Mouse (Mus musculus) limb, embryonic 11.5 days (tissue): ENCODE results near the gene Olfr981. TPM values are rescaled to one million over a fixed set of nuclear protein-coding genes. Genes with fewer than 3 reads are reported as not detected.
"Not testable (repeated sequence)": the region's sequence is repeated elsewhere in the genome, so short reads cannot be mapped to it uniquely, and the experiment has no call there.

Source experiments
- ATAC-seq: fragments of 200-750 bp; cut with Nextera tagmentation; 2 replicates; pipeline ENCODE4 v1.8.0; 2017; ENCODE audit warnings: low read depth; ENCODE audit not compliant: insufficient number of reproducible peaks, low FRiP score, low TSS enrichment
- DNase-seq: peaks from one replicate; pipeline ENCODE4 v3.0.0-alpha.2; 2015; ENCODE audit warnings: low spot score
- H3K27ac ChIP-seq: fragments of 300-500 bp; sonication (generic); replicated peaks from 2 replicates; pipeline ENCODE4 v1.5.1; 2014; ENCODE audit warnings: low read depth, mild to moderate bottlenecking, low read length
- H3K27me3 ChIP-seq: fragments of 300-500 bp; sonication (generic); 2 replicates; pipeline ENCODE4 v1.6.1; 2014; ENCODE audit warnings: mild to moderate bottlenecking, low read length, mixed read lengths; ENCODE audit not compliant: control insufficient read depth, insufficient read depth
- H3K36me3 ChIP-seq: fragments of 300-500 bp; sonication (generic); 2 replicates; pipeline ENCODE4 v1.6.1; 2014; ENCODE audit warnings: mild to moderate bottlenecking, low read length, moderate library complexity, mixed read lengths; ENCODE audit not compliant: control insufficient read depth, insufficient read depth
- H3K4me1 ChIP-seq: fragments of 300-500 bp; sonication (generic); 2 replicates; pipeline ENCODE4 v1.6.1; 2014; ENCODE audit warnings: low read length, mixed read lengths; ENCODE audit not compliant: control insufficient read depth, insufficient read depth
- H3K4me2 ChIP-seq: fragments of 300-500 bp; sonication (generic); 2 replicates; pipeline ENCODE4 v1.6.1; 2014; ENCODE audit warnings: low read depth, mild to moderate bottlenecking, moderate library complexity; ENCODE audit not compliant: severe bottlenecking
- H3K4me3 ChIP-seq: fragments of 300-500 bp; sonication (generic); 2 replicates; pipeline ENCODE4 v1.5.1; 2014; ENCODE audit warnings: low read depth, low read length
- H3K9ac ChIP-seq: fragments of 300-500 bp; sonication (generic); 2 replicates; pipeline ENCODE4 v1.6.1; 2014; ENCODE audit warnings: mild to moderate bottlenecking, low read length
- H3K9me3 ChIP-seq: fragments of 300-500 bp; sonication (generic); 2 replicates; pipeline ENCODE4 v1.6.1; 2016; ENCODE audit warnings: low read length; ENCODE audit not compliant: control insufficient read depth
- WGBS: fragments of 180-500 bp; shearing (Covaris S2); extraction: QIAGEN DNeasy Blood & Tissue Kit; methylation state at CpG from one replicate; pipeline ENCODE4 v1.1.7; 2014; 5-methylcytosine and 5-hydroxymethylcytosine counted together
- polyA plus RNA-seq: library from polyadenylated mRNA; unstranded; fragments of >200 nt; fragmentation: Nextera tagmentation; extraction: Ambion mirVana; gene quantifications from 2 replicates; pipeline ENCODE4 v1.2.1, GENCODE M21; 2014

Olfr981 gene
- not detected in 2 replicates for polyA plus RNA-seq

DNA sequence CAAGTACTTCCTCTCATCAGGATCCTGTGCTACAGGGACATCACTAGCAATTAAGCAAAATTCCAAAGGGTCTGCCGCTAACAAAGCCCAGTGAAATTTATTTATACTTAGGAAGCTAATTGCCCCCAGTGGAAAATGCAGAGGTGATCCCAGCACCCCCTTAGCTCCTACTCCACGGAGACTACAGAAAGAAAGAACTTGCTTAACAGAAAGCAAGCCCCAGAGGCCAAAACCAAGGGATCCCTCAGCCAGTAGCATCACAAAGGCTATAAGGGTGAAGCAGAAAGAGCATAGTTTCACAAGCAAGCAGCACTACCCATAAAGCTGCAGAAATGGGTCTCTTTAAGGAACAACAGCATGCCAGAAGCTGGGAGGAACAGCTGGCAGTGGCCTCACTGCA, at the start of gene Olfr981:
TSS of gene Olfr981 (plus strand) at position 301 of the 400 bp plus-strand sequence.
- no peaks in the 10 kb centered on the region for H3K27me3 ChIP-seq
- no peak for ATAC-seq
- no peak for DNase-seq
- no peak within 1 kb of the TSS for H3K9ac ChIP-seq
- no peaks in the 10 kb centered on the region for H3K9me3 ChIP-seq
- H3K36me3 ChIP-seq, result no peaks in the 10 kb centered on the region
- H3K4me3 ChIP-seq, result no peak within 1 kb of the TSS
- H3K4me1 ChIP-seq, result no peaks in the 10 kb centered on the region
- H3K27ac ChIP-seq, result no peak within 1 kb of the TSS
- H3K4me2 ChIP-seq, result no peak within 1 kb of the TSS
- WGBS, result 61% methylated on average over 2 of the region's 2 CpGs

DNA sequence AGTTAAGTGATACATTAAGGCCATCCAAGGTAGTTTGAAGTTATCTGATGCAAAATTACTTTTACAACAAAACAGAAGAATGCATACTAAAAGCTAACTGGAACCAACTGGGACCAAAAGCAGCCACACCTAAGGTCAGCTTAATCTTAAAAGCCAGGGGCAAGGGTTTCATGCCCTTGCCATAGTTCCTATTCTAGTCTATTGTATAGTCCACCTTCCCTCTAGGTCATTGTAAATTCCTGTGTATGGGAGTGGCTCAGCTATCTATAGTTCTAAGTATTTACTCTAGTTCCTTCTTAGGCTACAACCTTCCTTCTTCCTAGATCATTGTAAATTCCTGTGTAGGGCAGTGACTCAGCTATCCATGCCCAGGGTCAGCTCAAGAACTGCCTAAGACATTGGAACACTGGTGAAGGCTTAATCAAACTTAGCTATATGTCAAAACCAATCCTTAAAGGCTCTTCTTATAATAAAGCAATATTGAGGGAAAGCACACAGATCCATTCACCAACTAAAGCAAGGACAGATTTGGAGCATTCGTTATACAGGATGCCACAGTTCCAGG, 44.6 kb upstream of the Olfr981 start:
- not testable (repeated sequence) for H3K4me3 ChIP-seq, H3K27me3 ChIP-seq, H3K4me2 ChIP-seq, H3K36me3 ChIP-seq, ATAC-seq, H3K4me1 ChIP-seq, H3K9me3 ChIP-seq, H3K27ac ChIP-seq, H3K9ac ChIP-seq, DNase-seq
- 95% methylated on average over 1 of the region's 1 CpGs for WGBS

DNA sequence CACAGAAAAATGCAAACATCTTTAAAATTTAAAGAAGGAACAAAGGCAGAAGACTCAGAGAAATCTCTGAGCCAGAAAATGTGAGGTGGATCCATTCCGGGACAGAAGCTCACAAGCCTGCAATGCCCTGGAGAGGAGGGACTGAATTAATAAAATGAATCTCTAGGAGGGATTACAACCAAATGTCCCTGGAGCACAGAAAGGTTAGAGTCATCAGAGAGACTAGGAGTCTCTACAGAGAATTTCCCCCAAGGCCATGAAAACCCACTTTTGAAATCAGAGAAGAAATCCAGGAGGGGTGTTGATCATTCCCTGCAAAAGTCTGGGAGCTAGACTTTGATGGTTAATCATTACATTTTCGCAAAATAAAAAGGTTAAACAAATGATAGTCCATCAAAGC, 29.5 kb upstream of the Olfr981 start, which contains the start of gene Olfr978:
TSS of gene Olfr978 (plus strand) at position 301 of the 400 bp plus-strand sequence.
- Histone ChIP-seq H3K4me3 (no peak within 1 kb of the TSS), H3K9me3 (no peaks in the 10 kb centered on the region), H3K4me2 (no peak within 1 kb of the TSS), H3K4me1 (no peaks in the 10 kb centered on the region), H3K9ac (no peak within 1 kb of the TSS), H3K27ac (no peak within 1 kb of the TSS), H3K27me3 (no peaks in the 10 kb centered on the region), H3K36me3 (no peaks in the 10 kb centered on the region)
- ATAC-seq (no peak), DNase-seq (no peak)
- 92% methylated on average over 2 of the region's 2 CpGs for WGBS

DNA sequence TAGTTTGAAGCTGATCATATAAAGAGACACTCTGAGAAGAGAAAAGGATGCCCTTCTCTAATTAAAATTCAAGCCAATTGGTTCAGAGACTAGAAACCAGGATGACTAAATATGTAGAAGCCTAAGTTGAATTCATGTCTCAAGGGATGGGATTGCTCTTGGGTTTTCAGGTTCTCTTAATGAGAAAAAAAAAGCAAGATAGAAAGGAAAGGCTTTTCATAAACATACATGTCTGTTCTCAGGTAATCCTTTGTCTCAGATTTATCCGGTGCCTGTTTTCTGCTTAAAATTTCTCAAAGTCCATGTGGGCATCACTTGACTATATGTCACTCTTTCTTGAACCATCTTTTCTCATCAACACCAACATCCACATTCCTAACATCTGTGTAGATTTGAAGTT, 17.9 kb upstream of the Olfr981 start, which contains the start of gene Olfr979:
TSS of gene Olfr979 (minus strand) at position 101 of the 400 bp plus-strand sequence.
- no peak for DNase-seq
- no peaks in the 10 kb centered on the region for H3K9me3 ChIP-seq
- ATAC-seq, result no peak
- WGBS, result 97% methylated on average over 1 of the region's 1 CpGs
- H3K4me2 ChIP-seq, result no peak within 1 kb of the TSS
- H3K4me3 ChIP-seq, result no peak within 1 kb of the TSS
- H3K36me3 ChIP-seq, result no peaks in the 10 kb centered on the region
- no peaks in the 10 kb centered on the region for H3K27me3 ChIP-seq
- no peak within 1 kb of the TSS for H3K9ac ChIP-seq
- H3K4me1 ChIP-seq, result no peaks in the 10 kb centered on the region
- no peak within 1 kb of the TSS for H3K27ac ChIP-seq

DNA sequence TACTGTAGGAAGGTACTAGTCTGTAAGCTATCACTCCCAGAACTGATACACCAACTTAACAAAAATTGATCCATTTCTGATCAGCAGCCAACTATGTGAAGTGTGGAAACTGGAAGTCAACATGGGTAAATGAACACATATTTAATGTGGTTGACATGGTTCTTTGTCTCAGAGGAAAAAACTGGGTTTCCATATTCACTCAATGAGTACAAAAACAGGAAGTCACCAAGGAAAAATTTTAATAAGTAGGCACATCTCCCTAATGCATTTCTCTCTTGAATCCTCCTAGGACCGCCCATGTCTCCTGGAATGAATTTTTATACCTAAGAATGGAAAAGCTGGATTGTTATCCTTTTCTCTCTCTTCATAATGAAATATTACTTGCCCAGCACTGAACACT, 11.8 kb upstream of the Olfr981 start, which contains the start of gene Olfr980:
TSS of gene Olfr980 (minus strand) at position 101 of the 400 bp plus-strand sequence.
- Histone ChIP-seq H3K27me3 (no peaks in the 10 kb centered on the region), H3K9ac (no peak within 1 kb of the TSS), H3K9me3 (no peaks in the 10 kb centered on the region), H3K4me3 (no peak within 1 kb of the TSS), H3K4me2 (no peak within 1 kb of the TSS), H3K36me3 (no peaks in the 10 kb centered on the region), H3K27ac (no peak within 1 kb of the TSS), H3K4me1 (no peaks in the 10 kb centered on the region)
- 85% methylated on average over 1 of the region's 1 CpGs for WGBS
- DNase-seq, result no peak
- ATAC-seq, result no peak

DNA sequence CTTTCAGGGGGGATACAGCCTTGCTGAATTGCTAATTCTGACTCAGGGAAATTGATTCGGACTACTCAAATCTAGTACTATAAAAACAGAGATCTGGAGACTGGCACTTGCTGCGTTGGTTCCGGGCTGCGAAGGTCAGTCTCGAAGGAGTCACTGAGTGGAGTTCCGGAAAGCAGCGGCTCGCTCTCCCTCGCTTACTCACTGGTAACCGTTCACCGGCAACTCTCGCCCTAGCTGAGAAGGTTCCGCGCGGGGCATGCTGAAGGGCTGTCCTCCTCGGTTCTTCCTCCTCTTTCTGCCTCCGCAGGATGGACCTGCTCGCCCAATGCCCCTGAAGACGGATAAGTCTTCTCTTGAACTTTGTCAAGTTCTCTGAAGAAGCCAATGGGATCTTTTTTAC, 28.9 kb downstream of the Olfr981 start:
- ATAC-seq (no peak), DNase-seq (no peak)
- Histone ChIP-seq H3K9ac (no peak overlapping the region), H3K9me3 (no peaks in the 10 kb centered on the region), H3K27me3 (no peaks in the 10 kb centered on the region), H3K4me1 (no peaks in the 10 kb centered on the region), H3K36me3 (no peaks in the 10 kb centered on the region), H3K4me3 (no peak overlapping the region), H3K27ac (no peak overlapping the region), H3K4me2 (no peak overlapping the region)
- 87% methylated on average over 19 of the region's 19 CpGs for WGBS

DNA sequence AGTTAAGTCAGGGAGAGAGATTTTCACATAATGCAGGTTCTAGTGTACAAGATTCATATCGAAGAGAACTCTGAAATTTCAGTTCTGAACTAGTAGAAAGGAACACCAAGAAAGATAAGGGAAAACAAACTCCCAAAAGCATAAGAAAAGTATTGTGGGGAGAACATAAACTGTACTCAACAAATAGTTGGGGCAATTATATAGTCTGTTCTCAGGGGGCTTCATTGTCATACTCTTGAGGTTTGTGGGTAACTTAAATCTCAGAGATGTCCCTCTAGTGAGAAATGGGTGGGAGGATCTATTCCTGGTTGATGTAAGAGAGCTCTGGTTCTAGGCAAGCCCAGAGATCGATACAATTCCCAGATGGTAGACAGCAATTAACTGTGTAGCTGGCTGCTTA, 52.3 kb downstream of the Olfr981 start, which contains the start of gene Olfr982:
TSS of gene Olfr982 (plus strand) at position 301 of the 400 bp plus-strand sequence.
- WGBS, result 88% methylated on average over 2 of the region's 2 CpGs
- DNase-seq (no peak), ATAC-seq (no peak)
- no peak within 1 kb of the TSS for H3K9ac ChIP-seq
- no peaks in the 10 kb centered on the region for H3K9me3 ChIP-seq
- H3K4me3 ChIP-seq, result no peak within 1 kb of the TSS
- no peaks in the 10 kb centered on the region for H3K27me3 ChIP-seq
- no peak within 1 kb of the TSS for H3K27ac ChIP-seq
- H3K36me3 ChIP-seq, result no peaks in the 10 kb centered on the region
- no peak within 1 kb of the TSS for H3K4me2 ChIP-seq
- no peaks in the 10 kb centered on the region for H3K4me1 ChIP-seq
